Mouse (Mus musculus) myocyte (in vitro differentiated cells): ENCODE measurements around the gene Bnip1.

Source experiments
- E2F4 ChIP-seq: IDR thresholded peaks from one replicate; pipeline ENCODE4 v1.6.1; 2011; ENCODE audit warnings: mild to moderate bottlenecking, control low read depth, moderate library complexity; ENCODE audit not compliant: insufficient read depth
- POLR2A ChIP-seq: IDR thresholded peaks from one replicate; pipeline ENCODE4 v1.6.1; 2011; ENCODE audit warnings: low read depth, mild to moderate bottlenecking, control low read depth, moderate library complexity; ENCODE audit not compliant: insufficient read length
- POLR2AphosphoS2 ChIP-seq: IDR thresholded peaks from one replicate; pipeline ENCODE4 v1.6.1; 2011; ENCODE audit warnings: low read depth, control low read depth; ENCODE audit not compliant: insufficient read length
- SRF ChIP-seq: IDR thresholded peaks from one replicate; pipeline ENCODE4 v1.6.1; 2011; ENCODE audit warnings: low read depth; ENCODE audit not compliant: control insufficient read depth, insufficient read length
- TCF3 ChIP-seq: IDR thresholded peaks from one replicate; pipeline ENCODE4 v1.6.1; 2011; ENCODE audit warnings: low read depth, control low read depth; ENCODE audit not compliant: insufficient read length

DNA sequence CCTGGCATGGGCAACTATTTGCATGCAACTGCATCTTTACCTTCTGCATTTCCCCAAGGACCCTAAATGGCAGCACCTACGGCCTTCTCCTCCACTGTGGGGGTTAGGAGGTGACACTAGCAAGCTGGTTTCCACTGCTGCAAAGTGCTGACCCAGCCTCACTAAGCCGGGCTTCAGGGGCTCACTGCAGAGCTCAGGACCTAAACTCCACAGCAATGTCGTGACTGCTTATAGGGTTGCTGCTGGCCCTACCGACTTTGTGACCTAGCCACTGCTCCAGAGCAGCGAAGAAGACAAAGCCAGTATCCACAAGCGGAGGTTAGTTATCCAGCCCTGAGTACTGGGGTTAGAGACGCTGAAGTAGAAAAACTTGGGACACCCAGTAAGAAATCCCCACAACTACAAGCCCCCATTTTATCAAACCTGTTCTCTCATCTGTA, 56.7 kb downstream of the Bnip1 start:
- TF ChIP-seq SRF (no peak), POLR2A (no peak), E2F4 (no peak), POLR2AphosphoS2 (no peak), TCF3 (no peak)
